Mouse (Mus musculus): ENCODE results near the gene Fastkd1. TPM values are rescaled to one million over a fixed set of nuclear protein-coding genes. Genes with fewer than 3 reads are reported as not detected.
"Not testable (repeated sequence)": the region's sequence is repeated elsewhere in the genome, so short reads cannot be mapped to it uniquely, and the experiment has no call there.

Gene Fastkd1
- total RNA-seq, 2 experiments from 2014 or later: 14.5 to 15.9 TPM

DNA sequence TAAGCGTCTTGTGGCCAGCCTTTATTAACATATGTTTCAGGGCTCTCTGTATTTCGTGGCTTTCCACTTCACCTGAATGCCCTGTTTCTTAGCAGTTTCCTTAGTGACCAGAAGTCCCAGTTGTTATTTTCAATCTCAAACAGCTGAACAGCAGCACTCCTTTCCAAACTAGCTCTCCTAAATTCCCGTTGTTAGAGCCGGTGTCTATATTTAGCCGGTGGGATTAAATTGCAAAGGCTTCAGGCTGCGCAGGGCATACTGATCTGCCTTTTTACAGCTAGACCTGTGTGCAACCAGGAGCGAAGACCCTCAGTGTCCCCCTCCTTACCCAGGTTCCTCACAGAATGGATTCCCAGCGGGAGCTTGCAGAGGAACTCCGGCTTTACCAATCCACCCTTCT lies 43.5 kb downstream of the Fastkd1 start, which contains the start of gene Klhl41:
Klhl41 (plus strand) TSS at position 268 of the 400 bp plus-strand sequence.
- peak; percentile 32 for DNase-seq

DNA sequence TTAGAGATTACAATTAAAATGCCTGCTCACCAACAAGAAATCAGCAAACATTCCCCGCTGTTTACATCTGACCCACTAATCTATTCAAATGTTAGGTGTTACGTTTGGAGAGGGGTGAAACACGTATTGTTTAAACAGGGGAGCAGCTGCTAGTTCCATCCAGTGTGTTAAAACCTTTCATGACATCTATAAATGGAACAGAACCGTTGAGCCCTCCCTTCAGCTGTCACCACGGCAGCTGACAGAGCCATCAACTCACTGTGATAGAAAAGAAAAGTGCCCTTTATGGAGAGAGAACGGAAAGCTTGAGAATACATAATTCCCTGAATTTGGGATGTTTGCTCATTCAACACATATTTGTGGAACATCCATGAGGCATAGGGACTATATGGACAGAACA lies 44.9 kb downstream of the Fastkd1 start:
- no peak for DNase-seq

- DNase-seq: no peak
Measured at GRCm38 (mm10) chr2:69667656-69668055, 45.7 kb downstream of the Fastkd1 start.

GRCm38 (mm10) chr2:69663827-69664476 lies 49.4 kb downstream of the Fastkd1 start:
- DNase-seq: no peak

DNA sequence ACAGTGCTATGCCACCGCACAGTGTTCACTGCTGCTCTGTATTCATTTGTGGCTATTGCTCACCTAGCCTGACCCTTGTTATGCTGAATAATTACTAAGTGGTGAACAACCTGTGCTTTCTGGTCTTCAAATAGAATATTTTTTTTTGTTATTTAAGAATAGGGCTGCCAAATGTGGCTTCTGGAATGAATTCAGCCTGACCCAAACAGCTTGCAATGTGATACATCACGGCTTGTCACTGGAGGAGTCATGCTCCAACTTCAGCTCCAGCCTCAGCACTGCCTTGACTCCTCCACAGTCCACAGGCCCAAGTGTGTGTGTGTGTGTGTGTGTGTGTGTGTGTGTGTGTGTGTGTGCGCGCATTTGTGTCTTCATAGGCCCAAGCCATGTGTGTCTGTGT lies 54.0 kb downstream of the Fastkd1 start:
- DNase-seq: no peak

DNA sequence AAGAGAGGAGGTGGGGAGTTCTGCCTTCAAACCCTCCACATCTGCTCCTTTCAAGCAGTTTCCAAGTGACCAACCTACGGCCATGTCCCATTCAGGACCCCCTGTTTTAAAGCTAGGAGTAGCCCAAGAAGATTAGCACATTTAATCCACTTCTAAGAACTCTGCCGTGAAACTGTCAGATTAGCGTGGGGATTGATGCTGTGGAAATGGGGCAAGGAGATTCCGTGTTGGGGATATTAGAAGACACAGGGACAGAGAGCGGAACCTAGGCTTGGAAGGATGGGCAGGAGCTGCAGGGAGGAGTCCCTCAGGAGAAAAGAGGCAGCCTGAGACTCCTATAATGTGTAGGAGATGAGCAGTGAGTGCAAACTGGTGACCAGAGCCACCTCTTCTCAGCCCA lies 63.6 kb downstream of the Fastkd1 start:
- no peak for DNase-seq

DNA sequence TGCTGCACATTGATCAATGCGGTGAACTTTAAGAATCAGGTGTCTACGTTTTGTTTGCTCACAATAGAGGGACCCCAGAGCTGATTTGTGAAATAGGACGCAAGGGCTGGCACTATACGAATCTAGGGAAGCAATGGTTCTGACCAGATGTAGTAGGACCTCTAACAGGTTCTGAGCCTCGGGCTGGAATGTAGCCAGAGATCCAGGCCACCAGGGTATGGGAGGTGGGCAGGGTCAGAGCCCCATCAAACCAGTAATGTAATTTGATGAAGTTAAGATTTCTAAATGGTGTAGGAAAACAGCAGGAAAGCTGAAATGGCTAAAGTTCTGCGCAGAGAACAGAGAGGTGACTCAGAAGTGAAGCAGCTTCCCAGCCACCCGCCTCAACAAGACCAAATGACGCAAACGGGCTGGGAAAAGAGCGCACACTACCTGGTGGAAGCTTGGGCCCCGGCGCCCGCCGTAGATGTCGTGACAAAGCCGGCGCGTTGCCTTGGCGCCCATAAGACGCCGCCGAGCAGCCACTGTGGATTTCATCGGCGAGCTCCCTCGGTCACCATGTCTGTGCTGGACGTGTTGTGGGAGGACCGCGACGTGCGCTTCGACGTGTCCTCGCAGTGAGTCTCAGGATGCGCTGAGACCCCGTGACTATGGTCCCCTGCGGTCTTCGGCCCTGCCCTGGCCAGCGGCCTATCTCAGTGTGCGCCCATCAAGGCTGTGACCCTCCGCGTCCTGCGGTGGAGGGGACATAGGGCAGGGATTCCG lies 66.4 kb downstream of the Fastkd1 start, which contains the start of gene Bbs5:
Bbs5 (plus strand) TSS at position 446 of the 765 bp plus-strand sequence.
- DNase-seq: peak; percentile 84

GRCm38 (mm10) chr2:69644968-69645617 lies 68.2 kb downstream of the Fastkd1 start:
- no peak for DNase-seq

DNA sequence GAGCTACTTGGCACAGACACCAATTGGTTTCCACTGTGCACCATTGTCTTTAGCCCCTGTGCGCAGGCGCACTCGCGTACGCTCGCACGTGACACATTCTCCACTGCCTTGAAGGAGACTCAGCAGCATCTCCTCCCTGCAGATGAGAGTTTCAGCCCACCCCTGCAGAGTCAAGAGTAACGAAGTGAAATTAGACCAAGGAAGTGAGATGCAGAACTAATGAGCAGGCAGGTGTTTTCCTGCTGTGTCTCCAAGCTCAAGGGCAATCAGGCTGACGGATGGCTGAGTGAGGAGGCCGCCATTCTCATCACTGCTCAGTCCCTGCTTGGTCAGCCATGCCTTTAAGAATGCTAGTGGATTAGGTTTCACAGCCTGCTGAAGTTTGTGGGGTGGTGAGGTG lies 73.2 kb downstream of the Fastkd1 start:
- no peak for DNase-seq

- not testable (repeated sequence) for DNase-seq
Measured at GRCm38 (mm10) chr2:69637989-69638388, 75.3 kb downstream of the Fastkd1 start.

Other genes starting within 250 kb of the Fastkd1 start
- not detected for gene Lrp2, start 127.5 kb downstream of the Fastkd1 start, total RNA-seq (2021)
- gene Bbs5, start 66.3 kb downstream of the Fastkd1 start, total RNA-seq (2021): 1 to 10 TPM; 3.2 to 3.8 TPM
- 100 to 1,000 TPM; 488 to 676 TPM for gene Klhl41, start 43.4 kb downstream of the Fastkd1 start, total RNA-seq (2021)
- 10 to 100 TPM; 24.8 to 30.7 TPM for gene Ppig, start 9.0 kb upstream of the Fastkd1 start, total RNA-seq (2021)
- under 1 TPM; 0.43 TPM for gene Ccdc173, start 76.1 kb upstream of the Fastkd1 start, total RNA-seq (2021)
- gene Phospho2, start 76.1 kb upstream of the Fastkd1 start, total RNA-seq (2021): 10 to 100 TPM; 15.1 to 17.3 TPM
- 10 to 100 TPM; 14.1 to 19.0 TPM for gene Klhl23, start 108.4 kb upstream of the Fastkd1 start, total RNA-seq (2021)
- gene Ssb, start 148.0 kb upstream of the Fastkd1 start, total RNA-seq (2021): 10 to 100 TPM; 53.6 to 57.2 TPM
- gene Mettl5, start 172.1 kb upstream of the Fastkd1 start, total RNA-seq (2021): 10 to 100 TPM; 16.1 to 17.4 TPM
- 100 to 1,000 TPM; 151 to 165 TPM for gene Ubr3, start 183.7 kb upstream of the Fastkd1 start, total RNA-seq (2021)